Mouse (Mus musculus): ENCODE data around the gene Gm20388.

DNA sequence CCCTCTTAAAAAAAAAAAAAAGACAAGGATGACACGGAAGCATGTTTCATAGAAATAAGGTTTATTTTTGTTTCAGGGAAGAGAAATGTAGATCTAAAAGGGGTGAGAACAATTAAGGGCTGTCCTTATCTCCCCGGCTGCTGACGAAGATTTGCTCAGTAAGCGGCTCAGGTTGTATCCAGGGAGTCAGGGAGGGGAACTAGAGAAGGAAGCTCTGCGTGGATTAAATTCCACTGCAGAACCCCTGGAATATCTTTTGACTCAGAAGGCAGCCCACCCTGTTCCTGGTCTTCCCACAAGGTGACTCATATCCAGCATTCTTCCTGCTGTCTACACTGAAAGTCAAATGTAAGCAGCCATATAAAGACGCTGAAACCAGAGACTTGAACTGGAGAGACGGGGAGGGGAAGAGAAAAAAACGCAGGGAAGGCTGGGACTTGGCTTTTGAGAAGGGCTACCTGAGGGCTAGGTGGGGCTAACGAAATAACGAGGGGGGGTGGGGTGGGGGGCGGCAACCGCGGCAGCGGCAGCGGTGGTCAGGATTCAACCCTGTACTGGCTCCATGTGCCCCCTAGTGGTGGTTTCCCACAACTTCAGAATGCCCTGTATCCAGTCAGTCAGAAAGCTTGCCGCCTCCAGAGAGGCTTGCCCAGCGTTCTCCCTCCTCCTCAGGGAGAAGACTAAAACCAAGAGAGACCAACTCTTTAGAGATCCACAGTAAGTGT lies 3511.6 kb downstream of the Gm20388 start:
- TF ChIP-seq CTCF (IDR thresholded peaks at IDR 0.05; ENCODE audit: low read depth, low read length) (peak; percentile 51), TAL1 (conservative IDR thresholded peaks at IDR 0.05; ENCODE audit: low read depth, low read length) (no peak), GATA1 (IDR thresholded peaks at IDR 0.05; ENCODE audit: borderline replicate concordance, low read length) (no peak), GATA2 (IDR thresholded peaks at IDR 0.05; ENCODE audit: borderline replicate concordance, low read depth, low read length) (no peak), POLR2AphosphoS5 (IDR thresholded peaks at IDR 0.05; ENCODE audit: insufficient replicate concordance, low read depth, low read length) (no peak)

Measured in G1E (cell line).